8 mouse cellular contexts compared by ENCODE assay signal in the genomic region with DNA sequence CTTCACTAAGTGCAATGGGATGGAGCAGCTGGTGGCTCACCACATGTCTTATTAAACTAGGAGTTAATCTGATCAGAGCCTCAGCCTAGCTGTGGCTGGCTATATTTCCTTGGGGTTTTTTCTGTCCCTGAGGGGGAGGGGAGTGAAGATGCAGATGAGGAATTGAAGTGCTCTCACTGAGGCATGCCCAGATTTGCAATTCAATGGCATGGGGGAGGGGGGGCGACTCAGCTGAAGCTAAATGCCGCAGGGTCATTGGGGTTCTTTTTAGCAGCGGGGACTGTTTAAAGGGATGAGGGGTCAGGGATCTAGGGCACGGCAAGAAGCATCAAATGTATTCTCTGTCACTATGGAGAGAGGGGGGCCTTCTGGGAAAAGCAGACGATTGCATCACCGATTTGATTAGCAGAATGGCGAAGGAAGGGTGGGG.
DNase-seq lines count a peak whose midpoint lies in the region; ATAC-seq and TF ChIP-seq lines count a peak whose summit lies in the region.

No protein-coding gene starts in this region.

- no peaks in the 10 kb centered on the region for H3K36me3 ChIP-seq in intestine, embryonic 14.5 days (ENCODE audit: control insufficient read depth, insufficient read depth, low read length)
- no peaks in the 10 kb centered on the region for H3K36me3 ChIP-seq in intestine, postnatal 0 days (ENCODE audit: control insufficient read depth, insufficient read depth)
- no peaks in the 10 kb centered on the region for H3K36me3 ChIP-seq in midbrain, postnatal 0 days (ENCODE audit: insufficient read depth, low read length)

- 7% methylated on average over 7 of the region's 7 CpGs for WGBS in intestine, embryonic 14.5 days
- WGBS in intestine, postnatal 0 days, result 12% methylated on average over 7 of the region's 7 CpGs
- 6% methylated on average over 7 of the region's 7 CpGs for WGBS in midbrain, postnatal 0 days

- H3K9ac ChIP-seq in intestine, embryonic 14.5 days (ENCODE audit: low read length), result no peak overlapping the region
- H3K9ac ChIP-seq in intestine, postnatal 0 days (ENCODE audit: low read depth, low read length), result no peak overlapping the region
- H3K9ac ChIP-seq in midbrain, postnatal 0 days (replicated peaks; ENCODE audit: low read length, poor library complexity, severe bottlenecking), result no peak overlapping the region

- H3K27me3 ChIP-seq in intestine, embryonic 14.5 days (replicated peaks; ENCODE audit: control insufficient read depth, insufficient read depth, low read length), result no peaks in the 10 kb centered on the region
- H3K27me3 ChIP-seq in intestine, postnatal 0 days (replicated peaks; ENCODE audit: control insufficient read depth, insufficient read depth, low read length), result no peaks in the 10 kb centered on the region
- H3K27me3 ChIP-seq in midbrain, postnatal 0 days (ENCODE audit: insufficient read depth, low read length), result no peaks in the 10 kb centered on the region

- H3K4me3 ChIP-seq in intestine, embryonic 14.5 days (ENCODE audit: low read depth, low read length), result no peak overlapping the region
- H3K4me3 ChIP-seq in intestine, postnatal 0 days (ENCODE audit: low read depth, low read length), result no peak overlapping the region
- no peak overlapping the region for H3K4me3 ChIP-seq in midbrain, postnatal 0 days (ENCODE audit: low read depth, low read length)

- no peak overlapping the region for H3K4me2 ChIP-seq in intestine, embryonic 14.5 days (ENCODE audit: low read length)
- no peak overlapping the region for H3K4me2 ChIP-seq in intestine, postnatal 0 days (replicated peaks; ENCODE audit: low read depth)
- H3K4me2 ChIP-seq in midbrain, postnatal 0 days (ENCODE audit: low read depth, low read length, poor library complexity, severe bottlenecking), result peak overlapping the region; percentile 32

- no peak overlapping the region for H3K27ac ChIP-seq in intestine, embryonic 14.5 days (ENCODE audit: low read depth)
- H3K27ac ChIP-seq in intestine, postnatal 0 days (ENCODE audit: low read depth, low read length), result no peak overlapping the region
- H3K27ac ChIP-seq in midbrain, postnatal 0 days (ENCODE audit: low read depth, low read length), result peak overlapping the region; percentile 43; the same call in 1 of the 2 replicates

- DNase-seq in intestine, embryonic 14.5 days (ENCODE audit: low spot score), result peak; percentile 53
- DNase-seq in embryo, embryonic 10 days (ENCODE audit: low spot score), result peak; percentile 85
- peak; percentile 5 for DNase-seq in forelimb bud, embryonic 11.5 days (ENCODE audit: low read depth, low spot score)
- peak; percentile 75 for DNase-seq in midbrain, postnatal 0 days (ENCODE audit: low spot score)
- no peak for DNase-seq in frontal cortex, postnatal 25 days (ENCODE audit: low spot score in 2 of 2)
- no peak for DNase-seq in layer of hippocampus, adult 18-20 months (ENCODE audit: low spot score in 2 of 2)
- DNase-seq in gastrocnemius, adult 18-20 months (ENCODE audit: low spot score), result no peak

- ATAC-seq in intestine, embryonic 14.5 days (replicated peaks; ENCODE audit: low FRiP score, low TSS enrichment, low read depth), result no peak
- no peak for ATAC-seq in intestine, postnatal 0 days
- ATAC-seq in midbrain, postnatal 0 days (ENCODE audit: low FRiP score), result peak; percentile 58; the same call in 1 of the 2 replicates

- no peak for TF ChIP-seq CTCF in intestine, postnatal 0 days (IDR thresholded peaks at IDR 0.05; ENCODE audit: low read depth)
- TF ChIP-seq CTCF in midbrain, postnatal 0 days (IDR thresholded peaks at IDR 0.05), result no peak

- H3K4me1 ChIP-seq in intestine, embryonic 14.5 days (replicated peaks; ENCODE audit: control insufficient read depth, insufficient read depth, low read length), result no peaks in the 10 kb centered on the region
- H3K4me1 ChIP-seq in intestine, postnatal 0 days (replicated peaks; ENCODE audit: control insufficient read depth, insufficient read depth, low read length), result no peaks in the 10 kb centered on the region
- H3K4me1 ChIP-seq in midbrain, postnatal 0 days (ENCODE audit: insufficient read depth, low read length), result peaks cover 4% of the 10 kb centered on the region; the same call in 1 of the 2 replicates

- no peaks in the 10 kb centered on the region for H3K9me3 ChIP-seq in intestine, embryonic 14.5 days (ENCODE audit: control insufficient read depth, low read length)
- H3K9me3 ChIP-seq in intestine, postnatal 0 days (ENCODE audit: control insufficient read depth), result no peaks in the 10 kb centered on the region
- no peaks in the 10 kb centered on the region for H3K9me3 ChIP-seq in midbrain, postnatal 0 days (ENCODE audit: low read length)

Comparison
In these comparisons a context has a peak if more than half of its experiments do, and no peak if none do; other contexts are left out.
1. DNase-seq: peak in intestine, embryonic 14.5 days (single experiment), embryo, embryonic 10 days (single experiment), forelimb bud, embryonic 11.5 days (single experiment) and midbrain, postnatal 0 days (single experiment); none in frontal cortex, postnatal 25 days (0 of 2), layer of hippocampus, adult 18-20 months (0 of 2) and gastrocnemius, adult 18-20 months (single experiment).